Mouse (Mus musculus) liver, embryonic 14.5 days (tissue): ENCODE data around the gene Rab28.

Experiments used
- CTCF ChIP-seq: IDR thresholded peaks from 2 replicates; pipeline ENCODE4 v1.5.1; 2016; ENCODE audit warnings: antibody characterized with exemption, low read depth, control low read depth
- EP300 ChIP-seq: IDR thresholded peaks from 2 replicates; pipeline ENCODE4 v1.6.1; 2016; ENCODE audit warnings: antibody characterized with exemption, low read depth

DNA sequence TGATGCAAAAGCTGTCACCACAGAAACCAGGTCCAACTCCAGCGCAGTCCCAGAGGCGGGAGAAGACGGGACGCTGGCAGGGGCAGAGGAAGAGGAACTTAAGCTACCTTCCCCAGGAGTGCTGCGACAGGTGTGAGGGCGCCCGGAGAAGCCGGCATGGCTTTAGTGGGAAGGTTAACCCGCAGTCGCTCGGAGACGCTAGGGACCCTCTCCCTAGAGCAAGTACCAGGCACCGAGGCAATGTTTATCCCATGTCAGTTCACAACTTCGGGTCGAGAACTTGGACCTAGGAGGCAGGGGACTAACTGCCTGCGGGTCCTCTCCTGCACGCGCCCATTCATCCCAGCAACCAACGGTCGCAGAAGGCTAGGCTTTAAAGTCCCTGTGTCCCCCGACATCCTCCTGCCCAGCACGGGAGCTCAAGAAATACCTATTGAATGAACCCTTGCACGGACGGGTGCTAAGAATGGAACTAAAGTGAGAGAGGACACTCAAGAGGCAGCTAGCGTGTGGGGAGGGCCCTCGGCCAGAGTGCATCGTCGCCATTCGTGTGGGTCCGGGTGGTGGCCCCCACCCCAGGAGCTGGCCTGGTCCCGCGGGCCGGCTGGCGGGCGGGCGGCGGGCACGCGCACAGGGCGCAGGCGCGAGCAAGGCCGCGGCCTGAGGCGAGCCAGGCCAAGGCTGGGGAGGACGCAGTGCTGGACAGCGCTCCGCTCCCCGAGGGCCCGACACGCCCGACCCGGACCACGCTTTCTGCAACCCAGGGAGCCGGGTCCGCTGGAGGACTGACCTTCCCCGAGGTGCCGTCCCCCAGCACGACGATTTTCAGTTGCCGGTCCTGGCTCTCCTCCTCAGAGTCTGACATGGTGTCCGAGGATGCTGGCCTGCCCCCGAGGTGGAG, 592 bp downstream of the Rab28 start:
- TF ChIP-seq CTCF (no peak), EP300 (no peak)
